Mouse (Mus musculus): Measurements from ENCODE around the gene Fam241a. TPM values are rescaled to one million over a fixed set of nuclear protein-coding genes. Genes with fewer than 3 reads are reported as not detected.

The Fam241a gene
- polyA plus RNA-seq (2017; shearing (Covaris generic)): 10 to 100 TPM; 18.2 to 20.5 TPM

GRCm38 (mm10) chr3:127895792-127896541 is at the start of gene Fam241a:
Gene Fam241a, minus strand, starts transcription at chr3:127896324.

GRCm38 (mm10) chr3:127837154-127837865 is 58.8 kb downstream of the Fam241a start, which contains the start of gene Ap1ar:
Gene Ap1ar, minus strand, starts transcription at chr3:127837523.

Other genes starting within 250 kb of the Fam241a start
- 1 to 10 TPM; 1.2 to 1.5 TPM for gene Alpk1, start 115.8 kb downstream of the Fam241a start, polyA plus RNA-seq (2017; shearing (Covaris generic))
- gene Tifa, start 106.5 kb downstream of the Fam241a start, polyA plus RNA-seq (2017; shearing (Covaris generic)): under 1 TPM; 0.25 to 0.29 TPM
- 10 to 100 TPM; 53.2 to 72.0 TPM for gene Ap1ar, start 58.8 kb downstream of the Fam241a start, polyA plus RNA-seq (2017; shearing (Covaris generic))

Data from inflammation-experienced regulatory T-cells (primary cell).